Mouse (Mus musculus) lung, postnatal 4 days (tissue): Measurements from ENCODE around the gene Ddx6.

Experiments
- DNase-seq, 2 experiments: peaks; one replicate each; pipeline ENCODE4 v3.0.0; 2021

Gene Ddx6

DNA sequence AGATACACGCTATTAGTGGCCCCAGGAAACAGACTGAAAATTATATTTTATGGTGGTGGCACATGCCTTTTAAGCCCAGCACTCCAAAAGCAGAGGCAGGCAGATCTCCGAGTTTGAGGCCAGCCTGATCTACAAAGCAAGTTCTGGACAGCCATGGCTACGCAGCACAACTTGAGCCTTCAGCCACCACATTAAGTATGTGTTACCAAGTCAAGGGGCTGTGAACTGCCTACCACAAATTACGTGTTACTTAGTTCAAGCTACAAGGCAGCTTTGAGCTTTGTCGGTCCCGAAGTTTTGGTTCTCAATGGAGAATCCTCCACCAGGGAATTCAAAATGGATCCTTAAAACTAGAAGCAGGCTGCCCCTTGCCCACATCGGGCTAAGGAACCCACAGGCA, 38.4 kb downstream of the Ddx6 start:
- no peak for DNase-seq

DNA sequence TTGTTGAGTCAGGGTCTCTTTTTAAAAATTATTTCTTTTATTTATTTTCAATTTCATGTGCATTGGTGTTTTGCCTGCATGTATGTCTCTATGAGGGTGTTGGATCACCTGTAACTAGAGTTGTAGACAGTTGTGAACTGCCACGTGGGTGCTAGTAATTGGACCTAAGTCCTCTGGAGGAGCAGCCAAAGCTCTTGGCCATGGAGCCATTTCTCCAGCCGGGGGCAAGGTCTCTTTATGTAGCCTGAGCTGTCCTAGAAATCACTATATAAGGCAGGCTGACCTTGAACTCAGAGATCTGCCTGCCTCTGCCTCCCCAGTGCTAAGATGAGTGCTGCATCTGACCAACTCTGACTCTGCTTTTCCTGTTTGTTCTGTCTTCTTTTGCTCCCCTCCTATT, 39.5 kb downstream of the Ddx6 start:
- DNase-seq = no peak

DNA sequence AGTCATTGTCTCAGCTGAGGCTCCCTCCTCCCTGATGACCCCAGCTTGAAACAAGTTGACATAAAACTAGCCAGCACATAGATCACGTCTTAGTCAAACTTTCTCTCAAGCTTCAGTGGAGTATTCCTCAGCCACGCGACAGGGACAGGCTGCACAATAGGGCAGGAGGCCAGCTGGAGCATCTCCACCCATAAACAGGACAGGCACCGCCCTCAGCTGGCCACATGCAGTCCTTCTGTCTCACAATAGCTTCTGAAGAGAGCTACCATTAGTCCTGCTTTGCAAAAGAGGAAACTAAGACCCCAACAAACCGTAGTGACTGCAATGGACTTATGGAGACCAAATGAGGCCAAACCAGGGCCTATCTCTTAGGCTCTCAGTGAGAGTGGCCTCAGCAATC, 40.8 kb downstream of the Ddx6 start:
- DNase-seq = peak; percentile 79 to 87

DNA sequence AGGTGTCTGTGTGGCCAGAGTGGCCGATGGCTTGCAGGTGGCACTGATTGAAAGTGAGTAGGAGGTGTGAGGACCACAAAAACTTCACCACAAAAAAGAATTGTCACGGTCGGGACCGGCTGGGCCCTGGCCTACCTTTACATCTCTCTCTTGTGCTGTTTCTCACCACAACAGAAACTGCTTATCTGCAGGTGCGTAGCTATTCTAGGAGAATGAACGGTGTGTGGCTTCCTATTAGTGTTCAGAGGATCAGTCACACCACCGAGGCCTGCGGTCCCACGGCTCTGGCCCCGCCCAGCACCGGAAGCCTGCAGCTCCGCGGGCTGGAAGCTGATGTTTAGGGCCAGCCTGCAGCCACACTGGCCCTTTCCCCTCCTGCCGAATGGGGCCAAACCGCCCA, 41.2 kb downstream of the Ddx6 start:
- DNase-seq = peak; percentile 52 to 65

DNA sequence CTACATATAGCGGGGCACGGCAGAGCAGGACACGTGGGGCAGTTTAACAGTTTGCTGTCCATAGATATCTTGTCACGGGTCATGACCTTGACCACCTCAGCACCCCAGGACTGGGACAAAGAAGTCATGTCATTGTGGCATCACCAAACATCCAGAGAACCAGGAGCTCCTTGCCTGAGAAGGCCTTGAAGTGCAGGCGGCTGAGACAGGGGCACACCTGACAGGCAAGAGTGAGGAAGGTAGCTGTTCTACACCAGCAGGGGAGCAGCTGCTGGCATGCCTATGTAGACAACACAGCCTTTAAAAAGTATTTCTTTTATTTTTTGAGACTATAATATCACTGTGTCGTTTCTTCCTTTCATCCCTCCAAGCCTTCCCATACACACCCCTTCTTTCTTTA, 41.7 kb downstream of the Ddx6 start:
- no peak for DNase-seq

DNA sequence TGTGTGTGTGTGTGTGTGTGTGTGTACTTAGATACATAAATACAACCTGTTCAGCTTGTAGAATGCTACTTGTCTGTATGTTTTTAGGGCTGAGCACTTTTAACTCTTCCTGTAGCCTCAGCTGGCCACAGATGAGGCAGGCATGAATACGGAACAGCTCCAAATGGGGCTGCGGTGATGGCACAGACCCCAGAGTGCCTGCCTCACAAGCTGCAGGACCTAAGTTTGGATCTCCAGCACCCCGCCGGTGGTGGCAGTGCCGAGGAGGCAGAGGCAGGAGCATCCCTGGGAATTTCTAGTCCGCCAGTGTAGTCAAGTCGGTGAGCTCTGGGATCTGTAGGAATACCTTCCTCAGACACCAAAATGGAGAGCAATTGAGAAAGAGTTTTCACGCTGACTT, 42.3 kb downstream of the Ddx6 start:
- DNase-seq = no peak

DNA sequence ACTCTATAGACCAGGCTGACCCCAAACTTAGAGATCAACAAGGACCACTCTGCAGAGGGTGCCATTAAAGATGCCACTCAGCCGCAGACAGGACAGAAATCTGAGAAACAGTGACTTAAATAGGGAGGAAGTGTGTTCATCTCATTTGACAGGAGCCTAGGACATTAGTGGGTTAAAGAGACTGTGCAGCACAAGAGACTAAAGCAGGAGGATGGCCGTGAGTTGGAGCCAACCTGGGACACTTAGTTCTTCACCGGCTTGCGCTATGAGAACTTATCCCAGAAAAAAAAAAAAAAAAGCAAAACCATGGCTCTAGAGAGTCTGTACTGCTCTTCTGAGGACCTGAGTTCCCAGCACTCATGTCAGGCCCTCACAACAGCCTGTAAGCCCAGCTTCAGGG, 43.0 kb downstream of the Ddx6 start:
- no peak for DNase-seq

DNA sequence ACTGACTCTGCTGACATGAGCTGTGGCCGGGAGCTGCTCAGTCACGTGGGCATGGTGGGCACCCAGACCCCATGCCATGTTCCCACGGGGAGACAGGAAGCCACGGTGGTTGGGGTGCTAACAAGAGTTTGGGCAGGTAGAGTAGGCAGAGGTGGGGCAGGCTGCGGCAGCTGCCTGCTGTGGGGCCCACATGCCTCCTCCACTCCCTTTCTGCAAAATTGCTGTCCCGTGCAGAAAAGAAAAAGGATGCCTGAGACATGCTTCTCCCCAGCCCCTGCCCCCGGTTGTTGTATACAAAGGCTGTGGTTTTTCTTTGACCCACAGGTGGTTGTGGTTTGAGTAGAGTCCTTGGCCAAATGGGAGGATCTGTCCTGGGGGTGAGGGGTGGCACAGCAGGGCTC, 44.2 kb downstream of the Ddx6 start:
- no peak for DNase-seq

DNA sequence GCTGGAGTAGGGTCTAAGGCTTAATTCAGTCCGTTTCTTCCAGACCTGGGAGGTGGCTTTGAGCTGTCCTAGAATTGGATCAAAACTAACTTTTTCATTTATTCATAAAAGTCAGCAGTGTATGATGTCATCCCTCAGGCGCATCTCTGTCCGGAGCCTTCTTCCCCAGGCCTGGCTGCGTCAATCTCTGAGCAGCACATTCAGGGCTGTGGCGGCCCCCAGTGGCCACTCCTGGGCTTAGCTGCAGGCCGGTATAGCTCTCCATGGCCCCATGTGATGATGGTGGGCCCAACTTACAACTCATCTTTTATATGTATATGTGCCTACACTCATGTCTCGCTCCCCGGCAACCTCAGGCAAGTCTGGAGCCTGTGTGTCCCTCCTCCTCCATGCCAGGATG, 47.3 kb downstream of the Ddx6 start:
- peak; percentile 78 to 82 for DNase-seq

DNA sequence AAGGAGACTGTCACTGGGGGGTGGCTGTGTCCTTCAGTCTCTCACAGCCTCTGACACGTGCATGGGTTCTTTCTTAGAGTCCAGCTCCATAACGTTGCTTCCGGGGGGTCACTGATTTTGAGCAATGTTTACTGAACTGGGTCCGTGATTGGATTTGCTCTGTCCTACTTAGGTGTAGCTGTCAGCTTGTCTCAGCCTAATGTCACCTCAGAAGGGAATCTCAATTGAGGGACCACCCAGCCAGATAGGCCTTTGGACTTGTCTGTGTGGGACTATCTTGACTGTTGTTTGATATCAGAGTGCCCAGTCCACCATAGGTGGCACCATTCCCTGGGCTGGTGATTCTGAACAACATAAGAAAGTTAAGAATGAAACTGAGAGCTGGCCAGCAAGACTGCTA, 49.2 kb downstream of the Ddx6 start:
- no peak for DNase-seq

DNA sequence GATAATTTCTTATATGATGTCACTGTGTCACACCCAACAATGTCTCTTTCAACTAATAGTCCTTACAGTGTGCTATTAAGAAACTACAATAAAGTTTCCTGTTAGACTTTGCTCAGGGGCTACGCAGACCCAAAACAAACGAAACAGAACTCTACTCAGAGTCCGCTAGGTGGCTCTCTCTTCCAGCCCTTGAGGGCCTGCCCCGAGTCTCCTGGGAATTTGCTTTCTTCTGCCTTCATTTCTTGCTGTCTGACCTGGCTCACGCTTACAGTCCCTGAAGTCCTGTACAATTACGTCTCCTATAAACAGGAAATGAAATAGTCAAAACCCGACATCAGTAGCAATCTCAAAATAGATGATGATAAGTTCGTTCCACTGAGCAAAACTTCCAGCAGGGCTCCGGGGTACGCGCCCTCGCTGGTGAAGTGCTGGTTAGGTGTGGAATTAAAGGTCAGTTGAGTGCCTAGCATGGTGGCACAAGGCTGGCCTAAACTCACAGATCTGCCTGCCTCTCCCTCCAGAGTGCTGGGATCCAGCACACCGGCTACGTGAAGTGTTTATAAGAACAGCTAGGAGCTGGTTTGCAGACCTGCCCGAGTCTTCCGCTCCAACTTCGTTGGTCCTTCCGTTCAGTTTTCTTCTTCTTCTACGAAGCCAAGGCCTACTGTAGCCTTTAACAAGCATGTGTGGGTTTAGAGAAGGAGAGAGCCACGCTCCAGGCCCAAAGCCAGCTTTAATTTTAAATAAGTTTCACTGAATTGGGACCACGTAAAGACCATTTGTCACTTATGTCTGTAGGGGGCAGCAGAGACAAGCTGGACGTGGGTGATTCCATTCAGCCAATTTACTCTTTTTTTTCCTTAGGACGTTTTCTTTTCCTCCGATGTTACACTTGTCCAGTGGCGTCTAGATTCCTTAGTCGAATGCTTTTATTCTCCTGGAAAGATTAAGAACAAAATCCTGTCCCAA, 50.7 kb downstream of the Ddx6 start:
- DNase-seq = peak; percentile 66 to 72

DNA sequence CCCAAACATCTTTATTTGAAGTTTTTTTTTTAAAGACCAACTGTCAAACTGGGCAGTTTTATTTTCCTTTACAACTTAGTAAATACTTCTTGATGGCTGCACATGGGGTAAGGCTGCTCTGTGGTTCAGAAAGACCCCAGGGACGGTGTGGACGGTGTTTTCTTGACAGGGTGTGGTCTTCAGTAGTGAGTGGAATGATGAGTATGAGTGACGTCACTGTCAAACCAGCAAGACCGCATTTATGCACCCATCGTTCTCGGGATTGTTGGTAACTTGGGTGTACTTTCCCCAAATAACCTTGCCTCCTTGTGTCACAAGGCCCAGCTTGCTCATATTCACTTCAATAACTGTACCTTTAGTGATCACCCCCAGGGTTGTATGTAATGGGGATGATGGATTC, 59.0 kb downstream of the Ddx6 start:
- DNase-seq = no peak

DNA sequence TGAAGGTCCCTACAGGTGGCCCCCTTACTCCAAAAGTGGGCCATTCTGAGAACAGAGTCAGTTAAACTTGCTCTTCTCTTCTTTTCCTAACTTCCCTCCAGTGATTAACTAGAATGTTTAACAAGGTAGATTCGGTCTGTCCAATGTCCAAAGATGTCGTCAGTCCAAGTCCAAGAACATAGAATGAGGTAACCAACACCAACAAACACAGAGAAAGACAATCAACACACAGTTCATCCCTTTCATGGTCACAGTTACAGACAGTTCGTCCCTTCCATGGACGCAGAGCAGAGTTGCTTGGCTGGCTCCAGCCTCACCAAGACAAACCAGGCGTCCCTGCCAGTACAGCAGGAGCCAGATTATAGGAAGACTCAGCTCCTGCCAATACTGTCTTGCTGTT, 66.7 kb downstream of the Ddx6 start:
- DNase-seq = no peak

DNA sequence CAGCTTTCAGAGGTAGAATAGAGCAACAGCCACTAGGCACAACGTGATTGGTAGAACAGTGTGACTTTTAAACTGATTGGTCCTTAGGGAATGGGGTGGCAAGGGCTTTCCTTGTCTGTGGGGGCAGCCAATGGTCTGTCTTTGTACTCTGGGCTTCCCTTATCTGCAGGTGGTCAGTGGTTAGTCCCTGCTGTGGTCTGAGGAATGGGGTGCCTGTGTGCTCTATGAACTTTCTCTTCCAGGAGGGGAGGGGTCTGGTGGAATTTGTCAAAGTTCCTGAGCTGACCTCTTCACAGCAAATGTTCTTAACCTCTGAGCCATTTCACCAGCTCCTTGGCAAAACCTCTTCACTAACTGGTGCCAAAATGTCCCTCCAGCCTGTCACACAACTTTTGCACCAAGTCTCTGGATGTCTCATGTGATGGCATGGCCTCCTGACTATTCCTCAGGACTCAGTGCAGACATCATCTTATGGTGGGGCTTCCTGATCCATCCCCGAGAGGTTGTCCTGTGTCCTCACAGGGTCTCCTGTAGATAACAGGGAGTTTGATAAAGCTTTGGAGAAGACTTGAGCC, 67.7 kb downstream of the Ddx6 start:
- DNase-seq = no peak

DNA sequence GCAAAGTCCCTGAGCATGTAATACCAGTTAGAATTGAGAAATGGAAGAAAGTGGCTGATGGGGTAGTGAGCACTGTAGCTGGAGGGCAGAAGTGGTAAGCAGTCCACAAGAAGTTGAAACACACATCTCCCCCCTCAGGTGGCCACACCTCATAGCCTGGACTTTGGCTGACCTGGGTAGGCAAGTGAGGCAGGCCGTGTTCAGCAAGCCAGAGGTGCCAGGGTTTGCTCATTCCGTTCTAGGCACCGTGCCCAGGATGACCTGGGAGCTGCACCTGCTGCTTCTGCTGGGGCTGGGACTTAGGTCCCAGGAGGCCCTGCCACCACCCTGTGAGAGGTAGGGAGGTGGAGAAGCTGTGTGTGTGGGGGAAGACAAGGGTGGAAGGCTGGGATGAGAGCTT, 68.3 kb downstream of the Ddx6 start, which contains the start of gene Treh:
Gene Treh (plus strand): TSS at position 229 of the 400 bp plus-strand sequence.
- no peak for DNase-seq

DNA sequence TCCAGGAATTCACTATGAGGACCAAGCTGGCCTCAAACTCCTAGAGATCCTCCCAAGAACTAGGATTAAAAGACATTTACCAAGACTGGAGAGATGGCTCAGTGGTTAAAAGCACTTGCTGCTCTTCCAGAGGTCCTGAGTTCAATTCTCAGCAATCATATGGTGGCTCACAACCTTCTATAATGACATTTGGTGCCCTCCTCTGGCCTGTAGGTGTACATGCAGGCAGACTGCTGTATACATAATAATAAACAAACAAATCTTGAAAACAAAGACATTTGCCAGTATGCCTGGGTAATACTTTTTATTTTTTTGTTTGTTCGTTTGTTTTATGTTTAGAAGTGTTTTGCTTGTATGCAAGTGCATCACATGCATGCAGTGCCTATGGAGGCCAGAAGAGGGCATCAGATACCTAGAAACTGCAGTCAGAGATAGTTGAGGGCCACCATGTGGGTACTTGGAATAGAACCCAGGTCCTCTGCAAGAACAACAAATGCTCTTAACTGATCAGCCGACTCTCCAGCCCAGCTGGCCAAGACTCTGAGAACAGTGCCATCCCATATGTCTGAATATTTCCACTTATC, 73.7 kb downstream of the Ddx6 start:
- DNase-seq = no peak

DNA sequence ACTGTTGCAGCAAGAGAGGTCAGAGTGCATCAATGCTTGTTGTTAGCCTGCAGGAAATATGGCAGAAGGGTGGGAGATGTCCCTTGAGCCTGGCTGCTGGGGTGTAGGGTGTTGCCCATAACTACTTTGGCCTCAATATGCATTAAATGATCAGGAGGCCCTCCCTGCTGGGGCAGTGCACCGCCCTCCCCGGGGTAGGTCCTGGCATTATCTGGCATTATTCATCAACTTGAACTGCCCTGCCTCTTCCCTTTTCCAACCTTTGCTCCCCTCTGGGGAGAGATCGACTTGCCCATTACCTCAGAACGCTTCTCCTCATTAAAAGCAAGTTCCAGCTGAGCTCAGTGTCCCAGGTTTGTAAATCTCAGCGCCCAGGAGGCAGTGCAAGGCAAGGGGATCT, 74.9 kb downstream of the Ddx6 start:
- DNase-seq = no peak

DNA sequence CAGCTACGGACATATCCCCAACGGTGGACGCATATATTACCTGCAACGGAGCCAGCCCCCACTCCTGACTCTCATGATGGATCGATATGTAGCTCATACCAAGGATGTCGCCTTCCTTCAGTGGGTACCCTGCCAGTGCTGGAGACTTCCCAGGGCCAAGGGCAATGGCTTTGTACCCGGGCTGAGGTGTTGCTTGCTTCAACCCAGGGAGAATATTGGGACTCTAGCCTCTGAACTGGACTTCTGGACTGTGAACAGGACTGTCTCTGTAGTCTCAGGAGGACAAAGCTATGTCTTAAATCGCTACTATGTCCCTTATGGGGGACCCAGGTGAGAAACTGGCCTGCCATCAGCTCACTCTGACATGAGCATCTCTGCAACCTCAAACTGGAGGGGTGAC, 78.4 kb downstream of the Ddx6 start:
- DNase-seq = no peak

DNA sequence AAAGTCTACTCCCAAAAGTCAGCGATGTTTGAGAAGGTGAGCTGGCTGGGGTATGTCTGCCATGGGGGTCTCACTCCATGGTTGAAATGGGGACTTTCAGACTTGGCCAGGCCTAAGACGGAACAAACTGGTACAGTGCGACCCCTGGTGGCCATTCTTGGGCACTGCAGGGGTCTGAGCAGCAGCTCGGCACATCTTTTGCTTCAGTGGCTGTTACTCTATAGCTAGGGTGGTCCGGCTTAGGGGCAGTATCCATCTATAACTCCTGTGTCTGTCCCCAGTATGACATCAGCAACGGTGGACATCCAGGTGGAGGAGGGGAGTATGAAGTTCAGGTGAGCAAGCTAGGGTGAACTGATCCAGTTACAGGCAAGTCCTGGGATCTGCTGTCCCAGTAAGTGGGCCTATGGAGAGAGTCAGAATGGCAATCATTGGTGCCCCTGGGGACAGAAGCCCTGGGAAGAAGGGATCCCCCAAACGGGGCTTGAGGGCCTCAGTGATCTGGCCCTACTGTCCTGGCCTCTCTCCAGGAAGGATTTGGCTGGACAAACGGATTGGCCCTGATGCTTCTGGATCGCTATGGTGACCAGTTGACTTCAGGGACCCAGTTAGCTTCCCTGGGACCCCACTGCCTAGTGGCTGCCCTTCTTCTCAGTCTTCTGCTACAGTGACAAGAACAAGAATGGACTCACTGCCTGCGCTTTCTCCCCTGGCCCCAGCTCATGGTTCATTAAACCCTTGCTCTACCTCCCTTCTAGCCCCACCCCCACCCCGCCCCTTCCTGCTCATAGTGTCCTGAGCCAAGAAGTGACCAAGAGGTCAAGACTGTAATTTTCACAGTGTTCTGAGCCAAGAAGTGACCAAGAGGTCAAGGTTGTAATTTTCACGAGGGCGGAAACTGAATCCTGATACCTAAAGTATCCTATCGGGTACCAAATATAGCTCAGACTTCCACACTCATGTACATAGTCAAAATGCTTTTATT, 80.9 kb downstream of the Ddx6 start:
- peak; percentile 76 to 84 for DNase-seq

DNA sequence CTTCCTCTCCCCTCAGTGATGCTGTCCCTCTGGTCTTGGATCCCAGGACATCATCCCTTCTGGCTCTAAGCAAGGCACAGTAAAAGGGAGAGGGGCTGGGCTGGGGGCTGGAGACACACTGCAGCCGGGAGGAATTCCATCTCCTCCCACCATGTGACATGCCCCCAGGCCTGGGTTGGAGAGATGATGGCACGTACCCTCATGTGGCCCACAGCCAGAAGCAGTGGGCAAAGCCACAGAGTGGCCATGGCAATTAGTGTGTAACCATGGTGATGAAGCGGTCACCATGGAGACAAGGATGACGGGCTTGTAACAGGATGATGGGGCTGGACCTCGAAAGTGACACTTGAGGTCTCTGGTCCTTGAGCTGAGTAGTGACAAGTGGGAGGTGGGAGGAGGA, 81.9 kb downstream of the Ddx6 start:
- no peak for DNase-seq

DNA sequence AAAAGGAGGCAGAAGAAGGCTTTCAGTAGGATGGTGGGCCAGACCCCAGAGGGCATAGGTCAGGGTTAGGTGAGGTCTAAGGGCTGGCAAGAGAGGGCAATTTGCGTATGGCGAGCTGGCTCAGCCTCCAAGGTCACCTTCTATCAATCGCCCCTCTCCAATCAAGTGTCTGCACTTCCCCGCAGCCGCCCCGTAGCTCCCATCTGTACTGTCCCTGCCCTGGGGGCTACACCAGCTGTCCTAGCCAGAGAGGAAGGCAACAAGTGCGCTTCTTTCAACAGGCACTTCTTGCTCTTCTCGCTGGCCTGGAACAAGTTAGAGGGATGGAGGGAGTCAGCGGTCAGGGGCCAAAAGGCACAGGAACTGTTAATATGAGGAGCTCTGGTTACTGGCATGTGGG, 83.3 kb downstream of the Ddx6 start:
- DNase-seq = no peak
